Mouse (Mus musculus) hindbrain, postnatal 0 days (tissue): ENCODE measurements around the gene Rnf148. TPM values are rescaled to one million over a fixed set of nuclear protein-coding genes. Genes with fewer than 3 reads are reported as not detected.

Source experiments
- ATAC-seq: fragments of 200-750 bp; cut with Nextera tagmentation; 2 replicates; pipeline ENCODE4 v1.8.0; 2017; ENCODE audit warnings: mild to moderate bottlenecking, moderate TSS enrichment, moderate library complexity
- DNase-seq: peaks from one replicate; pipeline ENCODE4 v3.0.0-alpha.2; 2015; ENCODE audit warnings: low spot score
- H3K27ac ChIP-seq: fragments of 300-500 bp; sonication (generic); 2 replicates; pipeline ENCODE4 v1.5.1; 2014; ENCODE audit warnings: mild to moderate bottlenecking
- H3K27me3 ChIP-seq: fragments of 300-500 bp; sonication (generic); 2 replicates; pipeline ENCODE4 v1.6.1; 2014; ENCODE audit warnings: low read length, mixed read lengths; ENCODE audit not compliant: insufficient read depth
- H3K36me3 ChIP-seq: fragments of 300-500 bp; sonication (generic); 2 replicates; pipeline ENCODE4 v1.6.1; 2014; ENCODE audit warnings: low read length, mixed read lengths; ENCODE audit not compliant: insufficient read depth
- H3K4me1 ChIP-seq: fragments of 300-500 bp; sonication (generic); 2 replicates; pipeline ENCODE4 v1.6.1; 2014; ENCODE audit warnings: antibody characterized with exemption, low read length, mixed read lengths; ENCODE audit not compliant: insufficient read depth
- H3K4me2 ChIP-seq: fragments of 300-500 bp; sonication (generic); 2 replicates; pipeline ENCODE4 v1.6.1; 2014; ENCODE audit warnings: low read depth, mild to moderate bottlenecking, low read length, moderate library complexity, mixed read lengths
- H3K4me3 ChIP-seq: fragments of 300-500 bp; sonication (generic); 2 replicates; pipeline ENCODE4 v1.5.1; 2014; ENCODE audit warnings: low read length
- H3K9ac ChIP-seq: fragments of 300-500 bp; sonication (generic); replicated peaks from 2 replicates; pipeline ENCODE4 v1.6.1; 2014; ENCODE audit warnings: mild to moderate bottlenecking, low read length, moderate library complexity, mixed read lengths
- H3K9me3 ChIP-seq: fragments of 300-500 bp; sonication (generic); 2 replicates; pipeline ENCODE4 v1.6.1; 2016; ENCODE audit warnings: low read length, mixed read lengths
- CTCF ChIP-seq: IDR thresholded peaks from 2 replicates; pipeline ENCODE4 v1.5.1; 2016; ENCODE audit warnings: antibody characterized with exemption, control low read depth, low read depth
- WGBS: fragments of 180-500 bp; shearing (Covaris S2); extraction: QIAGEN DNeasy Blood & Tissue Kit; methylation state at CpG from one replicate; pipeline ENCODE4 v1.1.7; 2014; 5-methylcytosine and 5-hydroxymethylcytosine counted together
- polyA plus RNA-seq: library from polyadenylated mRNA; unstranded; fragments of >200 nt; fragmentation: Nextera tagmentation; extraction: Ambion mirVana; gene quantifications from 2 replicates; pipeline ENCODE4 v1.2.1, GENCODE M21; 2015
- total RNA-seq: library from RNA; depleted of rRNA; stranded (reverse); fragments of >200 nt; gene quantifications from 2 replicates; pipeline ENCODE4 v1.2.3, GENCODE M21; 2014; rRNA removed

The Rnf148 gene
- total and polyA plus RNA-seq, 2 experiments from 2014 or later = 0.19 to 1.9 TPM

- DNase-seq = no peak
Measured at GRCm38 (mm10) chr6:23635208-23635607, 19.7 kb downstream of the Rnf148 start.

GRCm38 (mm10) chr6:23634016-23634415 is 20.9 kb downstream of the Rnf148 start:
- 59% methylated on average over 9 of the region's 9 CpGs for WGBS
- H3K9me3 ChIP-seq = no peaks in the 10 kb centered on the region
- peak; percentile 38; the same call in 1 of the 2 replicates for ATAC-seq

More at GRCm38 (mm10) chr6:23635208-23635607, 19.7 kb downstream of the Rnf148 start:
- no peak overlapping the region for H3K27ac ChIP-seq
- no peaks in the 10 kb centered on the region for H3K27me3 ChIP-seq
- 90% methylated on average over 3 of the region's 3 CpGs for WGBS
- no peak for ATAC-seq
- H3K4me1 ChIP-seq = no peaks in the 10 kb centered on the region
- no peaks in the 10 kb centered on the region for H3K36me3 ChIP-seq
- H3K4me3 ChIP-seq = no peak overlapping the region
- H3K4me2 ChIP-seq = no peak overlapping the region
- no peaks in the 10 kb centered on the region for H3K9me3 ChIP-seq
- H3K9ac ChIP-seq = no peak overlapping the region
- no peak for TF ChIP-seq CTCF

GRCm38 (mm10) chr6:23630465-23630864 is 24.5 kb downstream of the Rnf148 start:
- H3K9me3 ChIP-seq = no peaks in the 10 kb centered on the region
- no peaks in the 10 kb centered on the region for H3K4me1 ChIP-seq
- no peak overlapping the region for H3K27ac ChIP-seq
- WGBS = 15% methylated on average over 4 of the region's 4 CpGs
- H3K27me3 ChIP-seq = no peaks in the 10 kb centered on the region
- DNase-seq (no peak), ATAC-seq (no peak)
- H3K4me2 ChIP-seq = no peak overlapping the region
- H3K9ac ChIP-seq = no peak overlapping the region
- no peak for TF ChIP-seq CTCF
- no peak overlapping the region for H3K4me3 ChIP-seq
- no peaks in the 10 kb centered on the region for H3K36me3 ChIP-seq

More at GRCm38 (mm10) chr6:23634016-23634415, 20.9 kb downstream of the Rnf148 start:
- Histone ChIP-seq H3K27ac (no peak overlapping the region), H3K4me3 (no peak overlapping the region), H3K4me1 (no peaks in the 10 kb centered on the region), H3K36me3 (no peaks in the 10 kb centered on the region), H3K9ac (no peak overlapping the region), H3K4me2 (no peak overlapping the region), H3K27me3 (no peaks in the 10 kb centered on the region)
- DNase-seq = no peak
- no peak for TF ChIP-seq CTCF

Other genes starting within 250 kb of the Rnf148 start
- 0.65 and 2.2 TPM in 2 replicates for gene Rnf133, start 4.8 kb downstream of the Rnf148 start, total RNA-seq
- not detected in 2 replicates for gene Rnf133, start 4.8 kb downstream of the Rnf148 start, polyA plus RNA-seq
- 57.5 and 58.2 TPM in 2 replicates for gene Cadps2, start 184.3 kb upstream of the Rnf148 start, total RNA-seq
- gene Cadps2, start 184.3 kb upstream of the Rnf148 start, polyA plus RNA-seq = 15.9 and 19.6 TPM in 2 replicates